Mouse (Mus musculus): ENCODE results near the gene Cabp1.
"Not testable (repeated sequence)": the region's sequence is repeated elsewhere in the genome, so short reads cannot be mapped to it uniquely, and the experiment has no call there.

Cabp1 gene

DNA sequence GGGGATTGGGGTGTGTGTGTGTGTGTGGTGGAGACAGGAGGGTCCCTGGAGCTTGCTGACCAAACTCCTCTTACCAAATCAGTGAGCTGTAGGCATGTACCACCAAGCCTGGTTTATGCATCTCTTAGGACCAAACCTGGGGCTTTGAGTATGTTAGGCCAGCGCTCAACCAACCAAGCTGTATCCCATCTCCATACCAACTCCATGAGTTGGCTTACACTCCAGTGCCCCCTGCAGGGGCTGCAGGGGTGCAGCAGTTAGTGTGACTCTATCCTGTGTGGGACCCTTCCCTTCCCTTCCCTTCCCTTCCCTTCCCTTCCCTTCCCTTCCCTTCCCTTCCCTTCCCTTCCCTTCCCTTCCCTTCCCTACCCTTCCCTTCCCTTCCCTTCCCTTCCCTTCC lies 19.6 kb downstream of the Cabp1 start:
- no peak for DNase-seq (ENCODE audit: low spot score)

DNA sequence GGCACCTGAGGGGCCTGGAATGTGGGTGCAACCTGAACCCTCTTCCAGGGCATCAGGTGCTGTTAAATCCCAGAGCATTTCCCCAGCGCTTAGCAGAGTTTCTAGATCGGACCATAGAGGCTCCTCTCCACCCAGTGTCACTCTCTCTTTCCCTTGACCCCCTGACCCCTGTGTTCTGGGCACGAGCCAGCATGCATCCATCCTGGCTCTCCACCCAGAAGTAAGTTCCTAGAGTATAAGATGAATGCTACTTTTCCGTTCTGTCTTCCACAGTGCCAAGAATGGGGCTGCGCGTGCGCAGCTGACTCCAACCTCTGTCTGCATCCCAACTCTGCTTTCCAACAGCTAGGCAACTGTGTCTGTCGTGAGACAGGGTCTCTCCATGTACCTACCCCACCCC lies 24.0 kb downstream of the Cabp1 start:
- no peak for DNase-seq (ENCODE audit: low spot score)

DNA sequence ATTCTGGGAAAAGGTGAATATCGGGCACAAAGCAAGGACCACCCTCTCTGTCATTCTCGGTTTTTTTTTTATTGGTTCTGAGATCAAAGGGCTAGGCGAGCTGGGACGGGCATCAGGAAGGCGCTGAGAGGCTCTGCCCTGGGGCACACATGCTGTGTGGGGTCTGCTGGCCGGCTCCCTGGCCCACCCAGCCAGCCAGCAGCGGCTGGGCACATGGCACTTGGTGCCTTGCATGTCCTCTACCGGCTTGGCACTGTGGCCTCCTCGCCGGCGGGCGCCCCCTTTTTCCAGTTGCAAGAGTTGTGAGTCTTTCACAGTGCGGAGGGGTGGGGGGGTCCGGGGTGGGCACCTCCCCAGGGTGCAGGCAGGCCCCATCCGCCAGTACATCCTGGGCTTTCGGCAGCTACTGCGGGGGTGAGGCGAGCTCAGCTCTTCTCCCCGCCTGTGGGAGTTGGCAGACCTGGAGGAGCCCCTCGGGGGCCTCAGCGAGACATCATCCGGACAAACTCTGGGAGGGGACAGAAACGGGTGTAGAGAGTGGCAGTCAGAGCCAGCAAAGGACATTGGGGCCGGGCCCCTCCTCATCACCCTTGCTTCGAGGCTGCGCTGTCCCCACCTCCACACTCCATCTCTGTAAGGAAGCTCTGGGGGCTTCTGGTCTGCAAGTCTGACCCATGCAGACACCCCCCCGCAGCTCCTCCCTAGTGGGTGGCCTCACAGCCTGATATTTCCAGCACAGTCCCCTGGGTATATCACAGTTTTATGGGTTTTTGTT lies 25.4 kb downstream of the Cabp1 start:
- DNase-seq (ENCODE audit: low spot score): no peak

DNA sequence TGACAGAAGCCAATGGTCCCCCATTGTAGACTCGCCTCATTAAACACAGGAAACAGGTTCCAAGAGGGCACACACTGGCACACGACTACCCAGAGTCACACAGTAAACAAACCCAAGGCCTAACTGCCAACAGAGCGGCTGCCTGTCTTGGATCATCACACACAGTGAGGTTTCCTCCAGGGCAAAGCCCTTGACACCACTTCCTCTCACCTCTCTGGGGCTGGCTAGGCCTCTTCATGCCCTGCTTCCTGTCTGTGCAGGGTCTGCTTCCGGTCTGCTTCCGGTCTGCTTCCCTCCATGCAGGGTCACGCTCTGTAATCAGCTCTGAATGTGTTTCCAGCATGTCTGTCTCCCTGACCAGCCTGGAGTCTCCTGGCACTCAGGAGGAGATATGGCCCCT lies 26.8 kb downstream of the Cabp1 start:
- no peak for DNase-seq (ENCODE audit: low spot score)

DNA sequence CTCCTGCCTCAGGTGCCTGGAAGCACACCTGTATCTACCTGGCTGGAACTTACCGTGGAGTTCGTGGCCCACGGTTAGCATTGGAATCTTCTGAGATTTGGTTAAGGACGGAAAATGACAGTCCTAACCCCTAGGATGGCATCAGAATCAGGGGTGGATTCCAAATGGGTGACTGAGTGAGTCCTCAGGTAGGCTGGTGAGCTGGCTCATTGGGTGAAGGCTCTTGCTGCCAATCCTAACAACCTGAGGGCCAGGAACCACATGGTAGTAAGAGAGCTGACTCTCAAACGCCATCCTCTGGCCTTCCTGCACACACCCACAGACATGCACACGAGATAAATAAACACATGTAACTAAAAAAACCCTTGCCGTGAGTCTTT lies 27.4 kb downstream of the Cabp1 start:
- DNase-seq (ENCODE audit: low spot score): no peak

DNA sequence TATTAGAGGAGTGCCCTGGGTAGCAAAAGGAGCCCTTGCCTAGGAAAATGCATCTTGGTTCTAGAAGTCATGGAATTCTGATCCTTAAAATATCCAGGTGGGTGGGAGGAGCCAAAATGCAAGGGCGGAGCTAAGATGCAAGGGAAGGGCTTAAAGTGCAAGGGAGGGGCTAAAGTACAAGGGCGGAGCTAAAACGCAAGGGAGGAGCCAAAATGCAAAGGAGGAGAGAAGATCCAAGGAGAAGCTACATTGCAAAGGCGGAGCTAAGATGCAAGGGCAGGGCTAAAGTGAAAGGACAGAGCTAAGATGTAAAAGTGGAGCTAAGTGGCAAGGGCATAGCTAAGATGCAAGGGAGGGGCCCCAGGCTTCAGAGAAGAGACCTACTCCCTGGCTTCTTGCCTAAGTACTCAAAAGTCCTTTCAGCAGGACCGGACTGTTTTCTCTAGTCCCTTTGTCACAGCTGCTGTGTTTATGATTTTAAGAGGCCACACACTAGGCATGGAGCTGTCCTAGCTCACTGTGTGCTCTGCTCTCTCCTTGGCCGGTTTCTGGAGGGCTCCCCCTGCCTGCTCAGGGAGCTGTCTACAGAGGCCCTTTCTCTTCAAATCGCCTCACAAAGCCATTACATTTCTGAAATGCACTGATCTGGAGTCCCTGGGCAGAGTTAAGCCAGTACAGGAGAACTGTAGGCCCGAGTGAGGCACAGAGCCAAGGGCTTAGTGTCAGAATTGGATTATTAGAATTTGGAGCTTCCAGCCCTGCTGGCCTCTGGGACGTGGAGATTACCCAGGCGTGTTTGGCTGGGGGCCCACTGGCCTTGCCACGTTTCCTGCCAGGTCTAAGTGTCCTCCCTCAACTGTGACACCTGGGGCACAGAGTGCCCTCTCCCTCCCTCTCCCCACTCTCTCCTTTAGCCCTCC lies 28.0 kb downstream of the Cabp1 start:
- DNase-seq (ENCODE audit: low spot score): no peak

DNA sequence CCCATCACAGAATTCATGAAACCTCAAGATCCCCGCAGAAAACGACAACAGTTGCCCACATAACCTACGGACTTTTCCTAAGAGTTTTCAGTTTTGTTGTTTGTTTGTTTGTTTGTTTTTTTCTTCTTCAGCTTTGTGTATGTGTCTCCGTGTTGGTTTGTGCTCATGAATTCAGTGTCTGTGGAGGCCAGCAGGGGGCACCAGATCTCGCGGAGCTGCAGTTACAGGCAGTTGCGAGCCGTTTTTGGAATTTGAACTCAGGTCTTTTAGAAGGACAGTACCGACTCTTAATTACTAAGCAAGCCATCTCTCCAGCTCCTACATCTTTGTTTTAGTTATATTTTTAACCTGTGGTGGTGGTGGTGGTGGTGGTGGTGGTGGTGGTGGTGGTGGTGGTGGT lies 28.8 kb downstream of the Cabp1 start:
- DNase-seq (ENCODE audit: low spot score): no peak

DNA sequence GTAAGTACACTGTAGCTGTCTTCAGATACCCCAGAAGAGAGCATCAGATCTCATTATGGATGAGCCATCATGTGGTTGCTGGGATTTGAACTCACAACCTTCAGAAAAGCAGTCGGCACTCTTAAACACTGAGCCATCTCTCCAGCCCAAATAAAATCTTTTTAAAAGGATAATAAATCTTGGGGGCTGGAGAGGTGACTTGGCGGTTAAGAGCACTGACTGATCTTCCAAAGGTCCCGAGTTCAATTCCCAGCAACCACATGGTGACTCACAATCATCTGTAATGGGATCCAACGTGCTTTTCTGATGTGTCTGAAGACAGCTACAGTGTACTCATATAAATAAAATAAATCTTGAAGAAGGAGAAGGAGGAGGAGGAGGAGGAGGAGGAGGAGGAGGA lies 29.7 kb downstream of the Cabp1 start:
- not testable (repeated sequence) for DNase-seq (ENCODE audit: low spot score)

DNA sequence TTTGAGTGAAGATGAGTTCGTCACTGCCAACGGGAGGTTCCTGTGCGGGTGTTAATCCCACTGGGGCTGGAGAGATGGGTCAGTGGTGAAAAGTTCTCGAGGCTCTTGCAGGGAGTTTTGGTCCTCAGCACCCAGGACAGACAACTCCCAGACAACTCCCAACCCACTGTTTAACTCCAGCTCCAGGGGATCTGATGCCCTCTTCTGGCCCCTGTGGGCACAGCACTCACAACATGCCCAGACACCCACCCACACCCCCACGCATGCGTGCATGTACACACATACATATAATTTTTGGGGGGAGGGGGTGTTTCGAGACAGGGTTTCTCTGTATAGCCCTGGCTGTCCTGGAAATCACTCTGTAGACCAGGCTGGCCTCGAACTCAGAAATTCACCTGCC lies 30.6 kb downstream of the Cabp1 start:
- DNase-seq (ENCODE audit: low spot score): no peak

DNA sequence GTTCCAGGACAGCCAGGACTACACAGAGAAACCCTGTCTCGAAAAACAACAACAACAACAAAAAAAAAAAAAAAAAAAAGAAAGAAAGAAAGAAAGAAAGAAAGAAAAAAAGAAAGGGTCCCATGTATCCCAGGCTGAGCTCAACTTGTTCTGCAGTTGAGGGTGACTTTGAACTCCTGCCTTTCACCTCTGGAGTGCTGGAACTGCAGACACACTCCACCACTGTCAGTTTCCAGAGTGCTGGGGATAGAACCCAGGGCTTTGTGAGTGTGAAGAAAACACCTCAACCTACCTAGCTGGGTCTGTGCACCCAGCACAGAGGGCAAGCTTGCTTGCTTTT lies 32.3 kb downstream of the Cabp1 start:
- not testable (repeated sequence) for DNase-seq (ENCODE audit: low spot score)

DNA sequence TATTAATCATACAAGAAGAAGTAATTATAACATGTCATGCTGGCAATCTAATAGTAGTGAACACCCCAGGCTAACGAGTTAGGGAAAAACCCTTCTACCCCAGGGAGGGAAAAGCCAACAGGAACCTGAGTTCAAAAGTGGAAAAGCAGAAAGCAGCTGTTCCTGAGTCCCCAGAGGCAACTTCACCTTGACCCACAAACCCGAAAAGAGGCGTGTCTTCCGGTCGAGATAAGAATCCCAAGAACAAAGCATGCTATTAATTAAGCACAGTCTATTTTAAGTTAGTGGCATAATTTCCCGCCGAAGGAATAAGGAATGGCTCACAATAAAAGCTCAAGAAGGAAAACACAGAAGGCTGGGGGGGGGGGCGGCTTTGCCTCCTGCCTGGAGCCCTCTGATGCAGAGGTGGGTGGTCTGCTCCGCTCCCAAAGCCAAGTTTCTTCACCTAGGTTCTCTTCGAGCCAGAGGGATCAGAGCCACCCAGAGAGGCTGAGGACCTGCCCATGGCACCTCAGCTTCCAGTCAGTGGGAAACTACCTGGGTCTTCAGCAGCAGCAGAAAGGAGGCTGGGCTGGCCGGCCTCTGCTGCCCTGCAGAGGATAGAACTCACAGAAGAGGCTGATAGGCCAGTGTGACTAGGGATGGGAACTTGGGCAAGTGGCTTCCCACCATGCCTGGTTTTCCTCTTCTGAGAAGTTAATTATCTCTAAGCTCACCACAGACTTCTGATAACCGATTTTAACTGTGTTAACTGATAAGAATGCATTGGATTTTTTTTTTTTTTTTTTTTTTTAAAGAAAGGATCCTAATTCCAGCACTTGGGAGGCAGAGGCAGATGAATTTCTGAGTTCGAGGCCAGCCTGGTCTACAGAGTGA lies 32.9 kb downstream of the Cabp1 start:
- DNase-seq (ENCODE audit: low spot score): no peak

- DNase-seq (ENCODE audit: low spot score): no peak
Measured at GRCm38 (mm10) chr5:115160655-115161054, 33.5 kb downstream of the Cabp1 start.

GRCm38 (mm10) chr5:115159165-115159564 lies 35.0 kb downstream of the Cabp1 start:
- DNase-seq (ENCODE audit: low spot score): no peak

DNA sequence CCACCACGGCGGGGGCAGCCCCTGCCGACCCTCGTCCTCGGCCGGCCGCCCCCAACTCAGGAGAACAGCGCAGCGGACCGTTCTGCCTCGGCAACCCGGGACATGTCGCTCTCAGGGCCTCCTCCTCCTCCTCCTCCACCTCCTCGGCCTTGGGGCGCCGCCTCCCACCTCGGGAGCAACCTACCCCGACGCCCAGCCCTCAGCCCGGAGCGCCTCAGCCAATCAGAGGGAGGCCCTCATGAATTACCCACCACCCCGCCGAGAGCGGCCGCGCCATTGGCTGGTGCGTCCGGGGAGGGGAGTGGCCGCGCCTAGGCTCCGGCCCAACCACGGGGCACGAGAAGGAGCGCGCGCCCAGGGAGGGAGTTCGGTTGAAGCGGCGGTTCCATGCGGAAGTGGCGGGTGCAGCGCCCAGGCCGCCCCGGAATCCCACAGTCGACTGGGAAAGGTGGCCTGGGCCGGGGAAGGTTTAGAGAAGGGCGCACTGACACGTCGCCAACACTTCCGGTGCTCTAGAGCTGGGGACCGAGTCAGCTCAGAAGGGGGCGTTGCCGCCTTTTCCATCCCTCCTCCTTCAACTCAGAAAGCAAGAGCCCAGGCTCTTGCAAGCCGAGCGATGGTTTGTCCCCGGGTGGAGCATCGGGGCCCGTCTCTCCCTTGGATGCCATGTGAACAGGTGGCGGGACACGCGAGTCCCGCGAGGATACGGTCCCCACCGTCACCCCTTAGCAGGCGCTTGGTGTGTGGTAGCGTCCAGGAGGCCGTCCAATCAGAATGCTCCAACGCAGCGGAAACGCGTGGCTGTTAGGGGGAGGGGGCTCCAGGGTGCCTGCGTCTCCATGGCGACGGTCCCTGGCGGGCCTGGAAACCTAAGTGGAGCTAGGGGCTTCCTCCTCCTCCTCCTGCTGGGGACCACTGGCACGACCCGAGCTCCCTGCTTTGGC lies 35.9 kb downstream of the Cabp1 start, which contains the start of gene Mlec:
Gene Mlec (minus strand): TSS at position 140 of the 944 bp plus-strand sequence.
- DNase-seq (ENCODE audit: low spot score): peak; percentile 99

DNA sequence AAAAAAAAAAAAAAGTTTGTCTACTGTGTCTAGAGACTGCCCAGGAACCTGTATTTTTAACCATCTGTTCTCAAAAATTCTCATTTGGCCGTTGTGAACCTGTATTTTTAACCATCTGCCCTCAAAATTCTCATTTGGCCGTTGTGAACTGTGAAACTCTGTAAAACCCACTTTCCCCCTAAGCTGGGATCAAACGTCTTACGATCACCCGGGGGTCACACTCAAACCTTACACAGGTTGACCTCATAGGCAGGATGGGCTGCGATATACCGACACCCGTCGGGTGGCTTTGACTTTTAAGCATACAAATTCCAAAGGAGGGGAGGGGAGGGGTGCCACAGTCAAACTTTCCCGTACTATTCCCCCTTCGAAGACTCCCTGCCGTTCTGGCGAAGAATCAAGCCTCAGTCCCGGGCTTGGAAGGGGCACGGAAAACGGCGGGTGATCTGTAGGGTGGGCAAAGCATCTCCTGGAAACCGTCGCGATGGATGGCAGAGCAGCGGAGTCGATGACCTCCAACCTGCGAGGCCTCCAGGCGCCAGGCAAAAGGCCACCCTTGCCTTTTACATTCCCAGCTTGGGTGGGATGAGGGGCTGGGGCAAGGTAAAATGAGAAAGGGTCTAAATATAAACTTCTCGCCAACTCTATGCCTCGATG lies 37.1 kb downstream of the Cabp1 start:
- no peak for DNase-seq (ENCODE audit: low spot score)

DNA sequence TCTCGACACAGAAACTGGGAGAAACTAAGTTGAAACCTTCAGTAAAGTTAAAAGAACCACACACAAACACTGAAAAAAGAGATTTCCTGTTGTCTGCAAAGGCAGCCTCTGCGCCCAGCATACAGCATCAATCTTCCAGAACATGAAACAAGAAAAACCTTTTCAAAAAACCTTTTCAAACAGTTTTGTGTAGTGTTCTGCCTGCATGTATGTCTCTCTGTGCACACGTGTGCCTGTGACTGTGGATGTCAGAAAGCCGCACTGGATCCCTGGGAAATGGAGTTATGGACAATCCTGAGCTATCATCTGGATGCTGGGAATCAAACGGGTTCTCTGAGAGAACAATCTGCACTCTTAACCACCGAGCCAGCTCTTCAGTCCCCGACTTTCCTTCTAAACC lies 37.8 kb downstream of the Cabp1 start:
- DNase-seq (ENCODE audit: low spot score): no peak

DNA sequence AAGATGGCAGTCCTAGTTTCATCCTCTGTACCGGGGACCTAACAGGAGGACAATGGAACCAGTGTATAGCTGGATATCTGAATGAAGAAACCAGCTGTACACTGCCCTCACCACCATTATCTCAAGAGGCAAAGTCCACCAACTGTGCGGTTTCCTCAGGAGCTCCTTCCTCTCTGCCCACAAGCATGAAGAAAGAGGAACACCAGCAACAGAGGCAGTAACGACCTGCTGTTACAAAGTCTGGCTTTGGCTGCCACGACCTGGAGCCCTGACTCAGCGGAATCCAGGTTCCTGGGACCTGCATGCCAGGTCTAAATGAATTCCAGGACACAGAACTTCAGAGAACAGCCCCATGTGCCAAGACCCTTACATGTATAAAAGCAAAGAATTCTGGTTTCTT lies 38.4 kb downstream of the Cabp1 start:
- no peak for DNase-seq (ENCODE audit: low spot score)

GRCm38 (mm10) chr5:115155156-115155631 lies 39.0 kb downstream of the Cabp1 start:
- no peak for DNase-seq (ENCODE audit: low spot score)

- no peak for DNase-seq (ENCODE audit: low spot score)
Measured at GRCm38 (mm10) chr5:115152132-115152956, 41.8 kb downstream of the Cabp1 start.

DNA sequence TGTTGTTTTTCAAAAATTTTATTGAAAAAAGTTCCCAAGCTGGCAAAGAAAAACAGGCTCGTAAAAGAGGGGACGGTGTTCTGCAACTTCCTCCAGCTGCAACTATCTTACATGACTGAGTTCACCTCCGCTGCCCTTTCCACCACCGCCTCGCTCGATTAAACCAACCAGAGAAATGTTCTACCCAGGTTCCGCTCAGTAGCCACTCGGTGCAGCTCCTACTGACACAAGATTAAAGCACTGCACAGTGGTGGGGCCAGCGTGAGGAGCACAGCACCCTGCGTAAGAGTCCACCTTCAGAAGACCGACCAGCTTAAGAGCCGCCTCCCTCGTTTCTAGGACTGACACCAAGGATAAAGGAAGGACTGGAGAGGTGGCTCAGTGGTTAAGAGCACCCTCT lies 42.7 kb downstream of the Cabp1 start:
- DNase-seq (ENCODE audit: low spot score): no peak

Data from ovary, adult 18-20 months (tissue).